Mouse (Mus musculus): ENCODE results near the gene Zkscan17. TPM values are rescaled to one million over a fixed set of nuclear protein-coding genes. Genes with fewer than 3 reads are reported as not detected.

The Zkscan17 gene
- total and polyA plus RNA-seq, 2 experiments from 2014 or later, result 10.1 to 20.6 TPM

- Histone ChIP-seq H3K9me3 (replicated peaks; ENCODE audit: control insufficient read depth, low read length) (no peaks in the 10 kb centered on the region), H3K27ac (ENCODE audit: low read depth) (no peak overlapping the region), H3K4me1 (ENCODE audit: control insufficient read depth, insufficient read depth) (no peaks in the 10 kb centered on the region), H3K9ac (replicated peaks; ENCODE audit: low read depth, low read length) (no peak overlapping the region), H3K4me2 (ENCODE audit: low read depth, low read length) (no peak overlapping the region), H3K4me3 (ENCODE audit: low read depth, low read length) (no peak overlapping the region), H3K36me3 (replicated peaks; ENCODE audit: control insufficient read depth, insufficient read depth, low read length) (peaks cover 88% of the 10 kb centered on the region), H3K27me3 (ENCODE audit: control insufficient read depth, insufficient read depth, low read length) (no peaks in the 10 kb centered on the region)
- DNase-seq (ENCODE audit: low spot score), result no peak
- WGBS, result 88% methylated on average over 7 of the region's 7 CpGs
- ATAC-seq (ENCODE audit: insufficient read depth, low read depth), result no peak
- TF ChIP-seq EP300 (IDR thresholded peaks at IDR 0.05; ENCODE audit: low read depth) (no peak), CTCF (IDR thresholded peaks at IDR 0.05; ENCODE audit: low read depth) (no peak)
These were observed 28.8 kb downstream of the Zkscan17 start for GRCm38 (mm10) chr11:59497747-59498146.

GRCm38 (mm10) chr11:59496672-59497310 is 29.8 kb downstream of the Zkscan17 start:
- ATAC-seq (ENCODE audit: insufficient read depth, low read depth), result no peak
- no peaks in the 10 kb centered on the region for H3K27me3 ChIP-seq (ENCODE audit: control insufficient read depth, insufficient read depth, low read length)
- no peak overlapping the region for H3K4me3 ChIP-seq (ENCODE audit: low read depth, low read length)
- TF ChIP-seq CTCF (IDR thresholded peaks at IDR 0.05; ENCODE audit: low read depth) (no peak), EP300 (IDR thresholded peaks at IDR 0.05; ENCODE audit: low read depth) (no peak)
- H3K9ac ChIP-seq (replicated peaks; ENCODE audit: low read depth, low read length), result no peak overlapping the region
- no peaks in the 10 kb centered on the region for H3K9me3 ChIP-seq (replicated peaks; ENCODE audit: control insufficient read depth, low read length)
- no peaks in the 10 kb centered on the region for H3K4me1 ChIP-seq (ENCODE audit: control insufficient read depth, insufficient read depth)
- H3K36me3 ChIP-seq (replicated peaks; ENCODE audit: control insufficient read depth, insufficient read depth, low read length), result peaks cover 88% of the 10 kb centered on the region
- WGBS, result 49% methylated on average over 6 of the region's 6 CpGs
- no peak overlapping the region for H3K4me2 ChIP-seq (ENCODE audit: low read depth, low read length)
- DNase-seq (ENCODE audit: low spot score), result no peak
- H3K27ac ChIP-seq (ENCODE audit: low read depth), result no peak overlapping the region

GRCm38 (mm10) chr11:59486222-59486621 is 40.3 kb downstream of the Zkscan17 start:
- no peaks in the 10 kb centered on the region for H3K9me3 ChIP-seq (replicated peaks; ENCODE audit: control insufficient read depth, low read length)
- no peak overlapping the region for H3K4me3 ChIP-seq (ENCODE audit: low read depth, low read length)
- H3K27ac ChIP-seq (ENCODE audit: low read depth), result no peak overlapping the region
- DNase-seq (ENCODE audit: low spot score), result no peak
- TF ChIP-seq EP300 (IDR thresholded peaks at IDR 0.05; ENCODE audit: low read depth), result no peak
- no peak for TF ChIP-seq CTCF (IDR thresholded peaks at IDR 0.05; ENCODE audit: low read depth)
- no peaks in the 10 kb centered on the region for H3K27me3 ChIP-seq (ENCODE audit: control insufficient read depth, insufficient read depth, low read length)
- peaks cover 63% of the 10 kb centered on the region for H3K36me3 ChIP-seq (replicated peaks; ENCODE audit: control insufficient read depth, insufficient read depth, low read length)
- H3K9ac ChIP-seq (replicated peaks; ENCODE audit: low read depth, low read length), result no peak overlapping the region
- H3K4me2 ChIP-seq (ENCODE audit: low read depth, low read length), result no peak overlapping the region
- ATAC-seq (ENCODE audit: insufficient read depth, low read depth), result no peak
- 54% methylated on average over 8 of the region's 8 CpGs for WGBS
- no peaks in the 10 kb centered on the region for H3K4me1 ChIP-seq (ENCODE audit: control insufficient read depth, insufficient read depth)

GRCm38 (mm10) chr11:59485641-59486040 is 40.9 kb downstream of the Zkscan17 start:
- no peak overlapping the region for H3K4me3 ChIP-seq (ENCODE audit: low read depth, low read length)
- DNase-seq (ENCODE audit: low spot score), result no peak
- ATAC-seq (ENCODE audit: insufficient read depth, low read depth), result no peak
- H3K9ac ChIP-seq (replicated peaks; ENCODE audit: low read depth, low read length), result no peak overlapping the region
- no peaks in the 10 kb centered on the region for H3K4me1 ChIP-seq (ENCODE audit: control insufficient read depth, insufficient read depth)
- TF ChIP-seq EP300 (IDR thresholded peaks at IDR 0.05; ENCODE audit: low read depth) (no peak), CTCF (IDR thresholded peaks at IDR 0.05; ENCODE audit: low read depth) (no peak)
- no peaks in the 10 kb centered on the region for H3K27me3 ChIP-seq (ENCODE audit: control insufficient read depth, insufficient read depth, low read length)
- no peak overlapping the region for H3K4me2 ChIP-seq (ENCODE audit: low read depth, low read length)
- H3K27ac ChIP-seq (ENCODE audit: low read depth), result no peak overlapping the region
- no peaks in the 10 kb centered on the region for H3K9me3 ChIP-seq (replicated peaks; ENCODE audit: control insufficient read depth, low read length)
- WGBS, result 27% methylated on average over 2 of the region's 2 CpGs
- peaks cover 57% of the 10 kb centered on the region for H3K36me3 ChIP-seq (replicated peaks; ENCODE audit: control insufficient read depth, insufficient read depth, low read length)

GRCm38 (mm10) chr11:59483212-59483611 is 43.3 kb downstream of the Zkscan17 start:
- ATAC-seq (ENCODE audit: insufficient read depth, low read depth), result no peak
- 6% methylated on average over 2 of the region's 2 CpGs for WGBS

GRCm38 (mm10) chr11:59477240-59477639 is 49.3 kb downstream of the Zkscan17 start:
- TF ChIP-seq EP300 (IDR thresholded peaks at IDR 0.05; ENCODE audit: low read depth) (no peak), CTCF (IDR thresholded peaks at IDR 0.05; ENCODE audit: low read depth) (no peak)
- no peak overlapping the region for H3K4me2 ChIP-seq (ENCODE audit: low read depth, low read length)
- no peaks in the 10 kb centered on the region for H3K27me3 ChIP-seq (ENCODE audit: control insufficient read depth, insufficient read depth, low read length)
- no peaks in the 10 kb centered on the region for H3K36me3 ChIP-seq (replicated peaks; ENCODE audit: control insufficient read depth, insufficient read depth, low read length)
- H3K4me3 ChIP-seq (ENCODE audit: low read depth, low read length), result no peak overlapping the region
- 65% methylated on average over 6 of the region's 6 CpGs for WGBS
- H3K4me1 ChIP-seq (ENCODE audit: control insufficient read depth, insufficient read depth), result no peaks in the 10 kb centered on the region
- no peak overlapping the region for H3K27ac ChIP-seq (ENCODE audit: low read depth)
- no peak overlapping the region for H3K9ac ChIP-seq (replicated peaks; ENCODE audit: low read depth, low read length)
- no peaks in the 10 kb centered on the region for H3K9me3 ChIP-seq (replicated peaks; ENCODE audit: control insufficient read depth, low read length)
- ATAC-seq (ENCODE audit: insufficient read depth, low read depth) (no peak), DNase-seq (ENCODE audit: low spot score) (no peak)

More at GRCm38 (mm10) chr11:59483212-59483611, 43.3 kb downstream of the Zkscan17 start:
- no peaks in the 10 kb centered on the region for H3K27me3 ChIP-seq (ENCODE audit: control insufficient read depth, insufficient read depth, low read length)
- H3K4me1 ChIP-seq (ENCODE audit: control insufficient read depth, insufficient read depth), result no peaks in the 10 kb centered on the region
- TF ChIP-seq EP300 (IDR thresholded peaks at IDR 0.05; ENCODE audit: low read depth), result no peak
- TF ChIP-seq CTCF (IDR thresholded peaks at IDR 0.05; ENCODE audit: low read depth), result peak; percentile 71
- H3K9me3 ChIP-seq (replicated peaks; ENCODE audit: control insufficient read depth, low read length), result no peaks in the 10 kb centered on the region
- no peak overlapping the region for H3K4me3 ChIP-seq (ENCODE audit: low read depth, low read length)
- H3K9ac ChIP-seq (replicated peaks; ENCODE audit: low read depth, low read length), result no peak overlapping the region
- H3K4me2 ChIP-seq (ENCODE audit: low read depth, low read length), result no peak overlapping the region
- no peak overlapping the region for H3K27ac ChIP-seq (ENCODE audit: low read depth)
- peak; percentile 47 for DNase-seq (ENCODE audit: low spot score)
- peaks cover 34% of the 10 kb centered on the region for H3K36me3 ChIP-seq (replicated peaks; ENCODE audit: control insufficient read depth, insufficient read depth, low read length)
